ENCODE assay signal across 8 mouse cellular contexts in the genomic region with DNA sequence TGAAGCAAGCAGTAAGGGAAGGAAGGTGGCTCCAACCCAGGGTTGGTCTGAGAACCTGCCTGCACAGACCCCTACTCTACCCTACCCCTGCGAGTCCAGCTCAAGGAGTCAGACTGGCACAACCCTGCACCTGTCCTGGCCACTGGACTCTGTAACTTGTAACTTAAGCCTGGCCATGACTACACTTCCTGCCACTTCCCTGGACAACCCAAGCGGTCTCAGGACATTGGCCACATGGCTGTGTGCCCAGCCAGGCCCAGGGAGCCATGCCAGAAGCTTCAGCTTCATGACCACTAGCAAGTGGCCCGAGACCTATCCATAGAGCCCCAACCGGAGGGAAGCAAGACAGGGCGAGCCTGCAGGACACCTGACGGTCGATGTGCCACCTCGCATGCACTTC. TPM values are rescaled to one million over a fixed set of nuclear protein-coding genes. Genes with fewer than 3 reads are reported as not detected.
A peak's percentile ranks its signal among the peaks of the same experiment; 100 is the strongest.
DNase-seq lines count a peak whose midpoint lies in the region; ATAC-seq and TF ChIP-seq lines count a peak whose summit lies in the region.

No protein-coding gene starts in this region.

- H3K9me3 ChIP-seq in intestine, embryonic 15.5 days, result no peaks in the 10 kb centered on the region
- H3K9me3 ChIP-seq in intestine, embryonic 16.5 days (ENCODE audit: control insufficient read depth, low read length), result no peaks in the 10 kb centered on the region

- peaks cover 57% of the 10 kb centered on the region for H3K4me1 ChIP-seq in intestine, embryonic 15.5 days (replicated peaks)
- H3K4me1 ChIP-seq in intestine, embryonic 16.5 days (ENCODE audit: control insufficient read depth, insufficient read depth, low read length), result peaks cover 72% of the 10 kb centered on the region
- peaks cover 7% of the 10 kb centered on the region; the same call in 1 of the 2 replicates for H3K4me1 ChIP-seq in cortical plate, adult 2 months (ENCODE audit: control insufficient read depth, insufficient read depth, low read length)

- 83% methylated on average over 8 of the region's 8 CpGs for WGBS in intestine, embryonic 15.5 days
- WGBS in intestine, embryonic 16.5 days, result 88% methylated on average over 8 of the region's 8 CpGs

- no peak overlapping the region for H3K4me3 ChIP-seq in intestine, embryonic 15.5 days (replicated peaks)
- H3K4me3 ChIP-seq in intestine, embryonic 16.5 days (ENCODE audit: low read length), result no peak overlapping the region
- no peak overlapping the region for H3K4me3 ChIP-seq in cortical plate, adult 2 months (ENCODE audit: insufficient read depth, low read length)

- no peak for ATAC-seq in intestine, embryonic 15.5 days
- no peak for ATAC-seq in intestine, embryonic 16.5 days

- H3K36me3 ChIP-seq in intestine, embryonic 15.5 days, result no peaks in the 10 kb centered on the region
- no peaks in the 10 kb centered on the region for H3K36me3 ChIP-seq in intestine, embryonic 16.5 days (ENCODE audit: control insufficient read depth, insufficient read depth, low read length)

- no peaks in the 10 kb centered on the region for H3K27me3 ChIP-seq in intestine, embryonic 15.5 days (replicated peaks)
- no peaks in the 10 kb centered on the region for H3K27me3 ChIP-seq in intestine, embryonic 16.5 days (replicated peaks; ENCODE audit: control insufficient read depth, insufficient read depth, low read length)

- no peak for TF ChIP-seq CTCF in cortical plate, adult 2 months (IDR thresholded peaks at IDR 0.05; ENCODE audit: extremely low read depth, insufficient read depth, low read length)

- H3K9ac ChIP-seq in intestine, embryonic 15.5 days, result no peak overlapping the region
- H3K9ac ChIP-seq in intestine, embryonic 16.5 days (ENCODE audit: low read depth, low read length), result no peak overlapping the region

- H3K4me2 ChIP-seq in intestine, embryonic 15.5 days (replicated peaks), result no peak overlapping the region
- H3K4me2 ChIP-seq in intestine, embryonic 16.5 days (ENCODE audit: low read depth, low read length), result no peak overlapping the region

- H3K27ac ChIP-seq in intestine, embryonic 15.5 days, result 0 out of 2 replicates have a peak overlapping the region, but pooled peaks have one; percentile 3
- H3K27ac ChIP-seq in intestine, embryonic 16.5 days (ENCODE audit: low read length), result no peak overlapping the region; the same call in 1 of the 2 replicates
- 0 out of 2 replicates have a peak overlapping the region, but pooled peaks have one; percentile 7 for H3K27ac ChIP-seq in cortical plate, adult 2 months (ENCODE audit: insufficient read depth, low read length)

- DNase-seq in MN1 (ENCODE audit: low spot score) (peak; percentile 80), liver (no peak)
- peak; percentile 97 for DNase-seq in kidney, adult 18-20 months
- DNase-seq in skeletal muscle tissue, adult 2 months (ENCODE audit: low read depth, low spot score), result peak; percentile 96
- DNase-seq in left cerebral cortex, adult 11 months (ENCODE audit: low spot score), result no peak

- TF ChIP-seq POLR2A in cortical plate, adult 2 months (IDR thresholded peaks at IDR 0.05; ENCODE audit: extremely low read depth, insufficient read depth, low read length), result no peak

RNA-seq across cellular contexts. Expression of a gene that starts 8.1 kb away (rescaled TPM):
- polyA plus RNA-seq in intestine, embryonic 15.5 days (2015; fragmentation: Nextera tagmentation; extraction: Ambion mirVana), result 30.9 and 37.8 TPM in 2 replicates
- 26.7 and 29.7 TPM in 2 replicates for polyA plus RNA-seq in intestine, embryonic 16.5 days (2015; fragmentation: Nextera tagmentation; extraction: Ambion mirVana)
- 6.0 and 6.2 TPM in 2 replicates for polyA plus RNA-seq in cortical plate, adult 2 months (2012; rRNA removed)

RNA-seq across cellular contexts. Expression of a gene that starts 39.6 kb away (rescaled TPM):
- 577 and 672 TPM in 2 replicates for polyA plus RNA-seq in intestine, embryonic 15.5 days (2015; fragmentation: Nextera tagmentation; extraction: Ambion mirVana)
- 471 and 487 TPM in 2 replicates for polyA plus RNA-seq in intestine, embryonic 16.5 days (2015; fragmentation: Nextera tagmentation; extraction: Ambion mirVana)
- 2,462 and 2,522 TPM in 2 replicates for polyA plus RNA-seq in cortical plate, adult 2 months (2012; rRNA removed)

RNA-seq across cellular contexts. Expression of a gene that starts 46.3 kb away (rescaled TPM):
- 172 TPM in 2 replicates for polyA plus RNA-seq in intestine, embryonic 15.5 days (2015; fragmentation: Nextera tagmentation; extraction: Ambion mirVana)
- polyA plus RNA-seq in intestine, embryonic 16.5 days (2015; fragmentation: Nextera tagmentation; extraction: Ambion mirVana), result 172 and 194 TPM in 2 replicates
- 89.8 and 92.1 TPM in 2 replicates for polyA plus RNA-seq in cortical plate, adult 2 months (2012; rRNA removed)

RNA-seq across cellular contexts. Expression of a gene that starts 55.7 kb away (rescaled TPM):
- 11.4 and 12.7 TPM in 2 replicates for polyA plus RNA-seq in intestine, embryonic 15.5 days (2015; fragmentation: Nextera tagmentation; extraction: Ambion mirVana)
- 2.8 and 4.8 TPM in 2 replicates for polyA plus RNA-seq in intestine, embryonic 16.5 days (2015; fragmentation: Nextera tagmentation; extraction: Ambion mirVana)
- polyA plus RNA-seq in cortical plate, adult 2 months (2012; rRNA removed), result 35.7 and 40.0 TPM in 2 replicates

Comparison
In these comparisons a context has a peak if more than half of its experiments do, and no peak if none do; other contexts are left out.
1. DNase-seq: peak in MN1 (single experiment), kidney, adult 18-20 months (single experiment) and skeletal muscle tissue, adult 2 months (single experiment); none in liver (single experiment) and left cerebral cortex, adult 11 months (single experiment).